Mouse (Mus musculus) bone marrow macrophage, adult 2 months (primary cell): Measurements from ENCODE around the gene Gm17190. TPM values are rescaled to one million over a fixed set of nuclear protein-coding genes. Genes with fewer than 3 reads are reported as not detected.
"Not testable (repeated sequence)": the region's sequence is repeated elsewhere in the genome, so short reads cannot be mapped to it uniquely, and the experiment has no call there.

ENCODE experiments used
- H3K27ac ChIP-seq: 2 replicates; pipeline ENCODE4 v1.5.1; 2012; ENCODE audit warnings: low read depth, low read length; ENCODE audit not compliant: insufficient read depth
- H3K4me1 ChIP-seq: 2 replicates; pipeline ENCODE4 v1.6.1; 2012; ENCODE audit warnings: low read length; ENCODE audit not compliant: control insufficient read depth, insufficient read depth
- H3K4me3 ChIP-seq: 2 replicates; pipeline ENCODE4 v1.5.1; 2012; ENCODE audit warnings: mild to moderate bottlenecking, low read length, moderate library complexity; ENCODE audit not compliant: insufficient read depth
- CTCF ChIP-seq: IDR thresholded peaks from 2 replicates; pipeline ENCODE4 v1.5.1; 2012; ENCODE audit warnings: low read depth, mild to moderate bottlenecking, low read length, moderate library complexity
- POLR2A ChIP-seq: IDR thresholded peaks from 2 replicates; pipeline ENCODE4 v1.6.1; 2012; ENCODE audit warnings: mild to moderate bottlenecking, low read depth, low read length, borderline replicate concordance
- polyA plus RNA-seq: library from polyadenylated mRNA; stranded (reverse); fragments of >200 nt; gene quantifications from 2 replicates; pipeline ENCODE4 v1.2.4, GENCODE M21; 2012; ENCODE audit not compliant: missing spikeins, insufficient read depth, insufficient read length

Gene Gm17190
- polyA plus RNA-seq = 1.7 and 2.8 TPM in 2 replicates

DNA sequence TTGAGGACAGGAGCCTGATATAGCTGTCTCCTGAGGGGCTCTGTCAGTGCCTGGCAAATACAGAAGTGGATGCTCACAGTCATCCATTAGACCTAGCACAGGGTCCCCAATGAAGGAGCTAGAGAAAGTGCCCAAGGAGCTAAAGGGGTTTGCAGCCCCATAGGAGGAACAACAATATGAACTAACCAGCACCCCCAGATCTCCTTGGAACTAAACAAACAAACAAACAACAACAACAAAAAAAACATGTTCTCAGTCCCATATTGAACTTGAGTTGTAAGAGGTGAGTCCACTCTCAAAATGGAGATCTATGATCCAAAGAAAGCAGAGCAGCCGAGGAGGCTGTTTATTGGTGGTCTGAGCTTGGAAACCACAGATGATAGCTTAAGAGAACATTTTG, at the start of gene Gm17190:
Gm17190 (plus strand) TSS at position 301 of the 400 bp plus-strand sequence.
- H3K27ac ChIP-seq, H3K4me3 ChIP-seq, H3K4me1 ChIP-seq: not testable (repeated sequence)

DNA sequence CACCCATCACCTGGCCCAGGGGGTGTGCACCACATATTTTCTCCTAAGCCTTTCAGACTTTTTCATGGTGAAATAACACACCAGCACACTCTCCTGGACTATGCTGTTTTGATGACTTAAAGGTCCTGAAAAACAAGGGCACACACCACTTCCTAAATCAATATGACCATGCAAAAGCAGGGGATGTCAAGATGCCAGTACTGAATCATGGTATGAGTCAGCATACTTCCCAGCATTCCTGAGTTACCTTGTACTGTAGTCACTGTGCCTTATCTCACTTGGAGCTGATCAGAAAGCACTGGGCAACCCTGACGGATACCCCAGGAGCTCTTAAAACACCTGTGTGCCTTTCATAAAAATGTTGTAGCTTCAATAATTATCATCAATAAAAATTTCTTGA, 42.3 kb upstream of the Gm17190 start:
- no peak for TF ChIP-seq POLR2A
- no peak for TF ChIP-seq CTCF
- H3K27ac ChIP-seq = no peak overlapping the region
- H3K4me1 ChIP-seq = no peaks in the 10 kb centered on the region
- no peak overlapping the region for H3K4me3 ChIP-seq

DNA sequence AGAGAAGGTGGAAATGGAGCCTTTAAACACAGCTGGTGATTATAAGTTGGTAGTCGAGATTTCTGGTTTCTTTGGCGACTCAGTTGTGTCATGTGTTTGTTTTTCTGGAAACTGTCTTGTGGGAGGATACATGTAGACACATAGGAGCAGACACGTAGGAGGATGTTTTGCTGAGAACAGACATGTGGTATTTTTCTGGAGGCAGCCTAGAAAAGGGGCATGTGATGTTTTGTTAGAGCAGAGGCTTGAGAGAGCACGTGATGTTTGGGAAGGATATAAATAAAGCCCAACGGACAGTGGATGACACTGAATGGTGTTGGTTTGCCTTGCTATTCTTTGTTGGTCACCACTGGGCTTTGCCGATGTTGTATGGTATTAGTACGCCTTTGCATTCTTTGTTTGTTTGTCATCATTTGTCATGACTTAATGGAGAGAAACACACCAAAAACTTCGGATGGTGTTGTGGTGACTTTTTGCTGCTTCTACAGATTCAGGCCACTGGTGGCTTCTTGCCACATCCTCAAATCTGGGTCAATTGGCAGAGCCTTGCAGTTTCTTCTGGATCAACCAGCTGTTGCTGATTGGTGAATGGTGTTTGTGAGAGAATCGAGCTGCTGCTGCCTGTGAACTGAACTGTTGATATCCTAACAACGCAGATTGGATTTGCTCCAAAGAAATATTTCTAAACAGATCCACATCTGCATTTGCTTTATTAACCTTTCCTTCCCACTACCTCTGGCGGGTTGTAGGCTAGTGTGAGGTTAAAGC, 41.4 kb upstream of the Gm17190 start:
- TF ChIP-seq CTCF (no peak), POLR2A (no peak)
- no peaks in the 10 kb centered on the region for H3K4me1 ChIP-seq
- H3K27ac ChIP-seq = no peak overlapping the region
- no peak overlapping the region for H3K4me3 ChIP-seq

DNA sequence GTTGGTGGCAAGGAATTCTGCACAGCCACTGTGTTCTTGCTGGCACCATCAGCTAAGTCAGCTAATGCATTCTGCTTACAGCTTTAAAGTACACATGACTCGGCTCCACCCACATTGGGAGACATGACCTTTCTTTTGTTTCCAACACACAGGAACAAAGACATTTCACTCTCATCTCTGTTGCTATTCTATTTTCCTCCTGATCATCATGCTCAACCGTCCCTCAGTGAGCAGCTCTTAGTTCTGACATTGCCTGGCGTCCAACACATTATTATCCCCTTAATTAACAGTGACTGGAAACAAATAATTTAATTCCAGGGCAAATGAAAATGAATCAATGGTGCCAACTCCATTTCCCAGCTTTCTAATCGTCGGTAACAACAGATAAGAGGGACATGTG, 36.5 kb upstream of the Gm17190 start:
- Histone ChIP-seq H3K4me1 (no peaks in the 10 kb centered on the region), H3K27ac (no peak overlapping the region), H3K4me3 (no peak overlapping the region)
- TF ChIP-seq POLR2A (no peak), CTCF (no peak)

DNA sequence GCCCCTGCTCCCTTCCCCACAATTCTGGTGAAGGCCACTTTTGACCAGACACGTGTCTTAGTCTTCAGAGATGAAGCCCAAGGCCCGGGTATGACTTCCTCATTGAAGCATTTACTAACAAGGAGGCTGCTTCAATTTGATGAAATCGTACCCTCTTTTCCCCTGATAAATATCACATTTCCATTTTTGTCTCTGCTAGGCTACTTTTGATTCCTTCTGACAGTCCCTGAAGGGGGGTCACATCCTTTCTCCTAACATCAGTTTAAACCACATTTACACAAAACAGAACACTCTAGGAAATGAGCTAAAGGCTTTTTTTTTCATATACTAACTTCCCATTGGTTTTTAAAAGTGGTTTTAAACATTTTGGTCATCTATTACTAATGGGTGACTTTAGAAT, 29.1 kb upstream of the Gm17190 start:
- Histone ChIP-seq H3K27ac (no peak overlapping the region), H3K4me3 (no peak overlapping the region), H3K4me1 (no peaks in the 10 kb centered on the region)
- TF ChIP-seq CTCF (no peak), POLR2A (no peak)

DNA sequence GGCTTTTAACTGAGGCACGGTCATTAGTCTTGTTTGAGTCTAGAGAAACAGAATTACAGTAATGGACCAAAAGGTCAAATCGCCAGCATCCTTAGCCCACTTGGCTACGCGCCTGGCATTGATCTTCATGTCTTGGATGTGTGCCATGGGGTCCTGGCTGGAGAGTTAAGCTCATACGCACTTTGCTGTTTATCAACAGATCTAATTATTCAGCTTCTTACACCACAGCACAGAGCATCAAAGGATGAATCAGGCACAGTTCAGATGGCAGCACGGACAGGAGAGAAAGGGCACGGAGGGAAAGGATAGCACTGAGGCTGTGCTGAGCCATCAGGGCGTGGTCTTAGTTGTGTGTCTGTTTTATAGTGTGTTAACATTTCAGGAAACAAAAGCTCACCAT, 8.3 kb upstream of the Gm17190 start:
- H3K4me3 ChIP-seq = no peak overlapping the region
- TF ChIP-seq POLR2A = no peak
- TF ChIP-seq CTCF = no peak

DNA sequence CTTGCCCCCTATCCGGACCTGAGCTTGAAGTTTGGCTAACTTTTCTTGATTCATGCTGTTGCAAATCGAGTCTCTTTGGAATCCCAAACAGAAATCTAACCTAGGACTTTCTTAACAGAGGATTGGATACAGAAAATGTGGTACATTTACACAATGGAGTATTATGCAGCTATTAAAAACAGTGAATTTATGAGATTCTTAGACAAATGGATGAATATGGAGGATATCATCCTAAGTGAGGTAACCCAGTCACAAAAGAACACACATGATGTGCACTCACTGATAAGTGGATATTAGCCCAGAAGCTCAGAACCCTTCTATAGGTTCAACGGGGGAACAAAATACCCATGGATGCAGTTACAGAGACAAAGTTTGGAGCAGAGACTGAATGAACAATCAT, 578 bp upstream of the Gm17190 start, which contains the start of gene Gm20075:
Gm20075 (minus strand) TSS at position 101 of the 400 bp plus-strand sequence.
- not testable (repeated sequence) for H3K27ac ChIP-seq, H3K4me3 ChIP-seq, H3K4me1 ChIP-seq

More for the DNA sequence above, 8.3 kb upstream of the Gm17190 start:
- H3K4me1 ChIP-seq = no peaks in the 10 kb centered on the region
- no peak overlapping the region for H3K27ac ChIP-seq

DNA sequence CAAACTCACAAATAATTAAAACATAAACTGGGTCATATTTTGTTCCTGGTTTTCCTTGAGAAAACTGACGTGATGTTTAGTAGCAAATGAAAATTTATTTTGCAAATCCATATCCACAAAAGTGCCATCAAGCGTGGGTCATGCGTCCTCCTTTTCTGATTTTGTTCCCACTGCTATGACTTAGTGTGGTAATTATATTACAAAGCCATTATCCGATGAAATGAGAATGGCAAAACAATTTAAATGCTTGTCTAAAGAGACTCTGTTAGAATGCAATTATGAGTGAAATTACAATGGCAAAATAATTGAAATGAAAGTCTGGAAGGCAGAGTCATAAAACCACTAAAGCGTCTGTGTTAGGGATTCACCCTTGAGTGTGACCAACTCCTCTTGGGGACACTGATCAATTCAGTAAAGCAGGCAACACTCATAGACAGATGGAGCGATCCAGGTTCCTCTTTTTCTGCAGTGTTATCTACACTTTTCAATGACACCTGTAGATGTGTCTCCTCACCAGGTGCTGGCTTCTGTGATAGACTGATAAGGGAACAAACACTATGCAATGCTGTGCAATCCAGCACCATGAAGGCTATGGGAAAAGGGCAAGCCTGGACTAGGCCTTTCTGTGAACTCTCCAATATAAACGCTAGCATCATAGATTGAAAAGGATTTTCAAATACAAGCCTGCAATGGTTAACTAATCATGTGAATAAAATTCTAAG, 3.9 kb downstream of the Gm17190 start:
- TF ChIP-seq CTCF (no peak), POLR2A (no peak)
- Histone ChIP-seq H3K4me1 (no peaks in the 10 kb centered on the region), H3K27ac (no peak overlapping the region), H3K4me3 (no peak overlapping the region)

DNA sequence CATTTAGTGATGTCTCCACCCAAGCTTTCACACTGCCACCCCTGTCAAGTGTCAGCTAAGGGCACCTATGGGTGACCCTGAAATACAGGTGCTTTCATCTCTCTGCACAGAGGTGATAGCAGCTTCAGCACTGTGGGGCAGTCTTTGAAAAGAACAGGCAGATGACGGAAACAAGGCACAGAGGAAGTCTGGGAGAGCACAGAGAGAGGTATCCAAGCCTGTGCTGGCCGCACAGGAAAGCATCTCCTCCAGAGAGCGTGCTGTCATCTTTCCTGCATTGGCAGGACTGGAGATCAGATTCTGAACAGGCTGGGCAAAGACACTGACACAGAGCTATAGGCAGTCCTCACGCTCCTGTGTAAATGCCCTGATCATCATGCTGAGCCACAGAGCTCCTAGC, 9.1 kb downstream of the Gm17190 start:
- TF ChIP-seq CTCF (no peak), POLR2A (no peak)
- Histone ChIP-seq H3K4me3 (no peak overlapping the region), H3K4me1 (no peaks in the 10 kb centered on the region), H3K27ac (no peak overlapping the region)

DNA sequence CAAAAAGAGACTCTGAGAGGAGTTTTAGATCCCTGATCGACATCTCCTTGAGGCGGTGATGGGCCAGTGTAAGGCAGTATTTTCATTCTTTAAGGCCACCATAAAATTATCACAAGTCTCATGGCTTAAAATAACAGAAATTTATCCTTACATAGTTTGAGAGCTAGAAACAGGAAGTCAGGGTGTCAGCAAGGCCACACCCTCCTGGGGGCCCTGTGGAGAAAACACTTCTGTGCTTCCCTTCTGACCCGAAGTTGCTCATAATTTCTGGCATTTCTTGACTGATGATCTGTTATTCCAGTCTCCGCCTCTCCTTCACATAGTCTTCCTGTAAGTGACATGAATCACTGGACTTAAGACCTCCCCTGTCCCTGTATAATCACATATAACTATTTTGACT, 24.5 kb downstream of the Gm17190 start:
- H3K4me3 ChIP-seq = no peak overlapping the region
- peaks cover 8% of the 10 kb centered on the region for H3K4me1 ChIP-seq
- H3K27ac ChIP-seq = no peak overlapping the region
- TF ChIP-seq POLR2A (no peak), CTCF (no peak)
